Mouse (Mus musculus) G1E (cell line): ENCODE measurements around the gene Snap23. TPM values are rescaled to one million over a fixed set of nuclear protein-coding genes. Genes with fewer than 3 reads are reported as not detected.
"Not testable (repeated sequence)": the region's sequence is repeated elsewhere in the genome, so short reads cannot be mapped to it uniquely, and the experiment has no call there.

Experiments used
- ATAC-seq: 2 replicates; pipeline ENCODE4 v1.8.0; 2016; ENCODE audit warnings: mild to moderate bottlenecking; ENCODE audit not compliant: insufficient number of reproducible peaks, poor library complexity, low FRiP score, severe bottlenecking; ENCODE audit errors: extremely low read depth
- DNase-seq: peaks from one replicate; pipeline ENCODE4 v3.0.0; 2012; ENCODE audit warnings: low spot score
- H3K27me3 ChIP-seq: 2 replicates; pipeline ENCODE4 v1.6.1; 2012; ENCODE audit warnings: mild to moderate bottlenecking, low read length, inconsistent platforms; ENCODE audit not compliant: insufficient read depth
- H3K36me3 ChIP-seq: replicated peaks from 2 replicates; pipeline ENCODE3; 2012; ENCODE audit warnings: mild to moderate bottlenecking, inconsistent platforms
- H3K4me1 ChIP-seq: 2 replicates; pipeline ENCODE4 v1.6.1; 2012; ENCODE audit warnings: low read depth, low read length, inconsistent platforms, mixed read lengths; ENCODE audit not compliant: insufficient read depth
- H3K4me3 ChIP-seq: 2 replicates; pipeline ENCODE4 v1.5.1; 2012; ENCODE audit warnings: low read depth, mild to moderate bottlenecking, inconsistent platforms, low read length, moderate library complexity, mixed read lengths
- H3K9me3 ChIP-seq: replicated peaks from 2 replicates; pipeline ENCODE4 v1.6.1; 2012; ENCODE audit warnings: inconsistent platforms
- CTCF ChIP-seq: IDR thresholded peaks from 2 replicates; pipeline ENCODE4 v1.5.1; 2012; ENCODE audit warnings: low read depth, low read length, inconsistent platforms, mixed read lengths
- GATA1 ChIP-seq: IDR thresholded peaks from 2 replicates; pipeline ENCODE4 v1.6.1; 2012; ENCODE audit warnings: borderline replicate concordance, low read length, inconsistent platforms, mixed read lengths
- GATA2 ChIP-seq: IDR thresholded peaks from 2 replicates; pipeline ENCODE4 v1.6.1; 2012; ENCODE audit warnings: low read depth, low read length, inconsistent platforms, borderline replicate concordance
- POLR2AphosphoS5 ChIP-seq: IDR thresholded peaks from 2 replicates; pipeline ENCODE4 v1.6.1; 2012; ENCODE audit warnings: low read depth, low read length, inconsistent platforms; ENCODE audit not compliant: insufficient replicate concordance
- TAL1 ChIP-seq: conservative IDR thresholded peaks from 2 replicates; pipeline ENCODE4 v1.6.1; 2012; ENCODE audit warnings: low read depth, low read length, inconsistent platforms, mixed read lengths
- polyA plus RNA-seq: library from polyadenylated mRNA; stranded (reverse); fragments of >175 nt; gene quantifications from 2 replicates; pipeline ENCODE4 v1.2.3, GENCODE M21; 2012
- total RNA-seq, 2 experiments: library from RNA; stranded (forward) in 1 of 2; stranded (reverse) in 1 of 2; fragments of 200-1000 nt in 1 of 2; fragments of >200 nt in 1 of 2; fragmentation: Nextera tagmentation in 1 of 2; gene quantifications; 2 replicates each; pipeline ENCODE4 v1.2.3; 2014 to 2017

The Snap23 gene
- total and polyA plus RNA-seq, 3 experiments: 20.5 to 328 (median 242) TPM

GRCm38 (mm10) chr2:120563235-120563990 lies 4.1 kb upstream of the Snap23 start, which contains the start of gene Zfp106:
TSS of gene Zfp106 (minus strand) at chr2:120563843.
- peak within 1 kb of the TSS; percentile 99 for H3K4me3 ChIP-seq
- H3K9me3 ChIP-seq: no peaks in the 10 kb centered on the region
- no peak for TF ChIP-seq GATA1
- TF ChIP-seq POLR2AphosphoS5: no peak
- TF ChIP-seq TAL1: no peak
- no peak for TF ChIP-seq CTCF
- no peak for TF ChIP-seq GATA2
- peak; percentile 67 for ATAC-seq
- H3K4me1 ChIP-seq: peaks cover 58% of the 10 kb centered on the region
- peak; percentile 67 for DNase-seq
- H3K27me3 ChIP-seq: no peaks in the 10 kb centered on the region
- peaks cover 22% of the 10 kb centered on the region for H3K36me3 ChIP-seq

- peaks cover 62% of the 10 kb centered on the region for H3K4me1 ChIP-seq
- ATAC-seq, DNase-seq, H3K27me3 ChIP-seq, H3K4me3 ChIP-seq, H3K9me3 ChIP-seq: not testable (repeated sequence)
- peaks cover 21% of the 10 kb centered on the region for H3K36me3 ChIP-seq
Observed at GRCm38 (mm10) chr2:120564548-120565188, 2.8 kb upstream of the Snap23 start.

GRCm38 (mm10) chr2:120565363-120565762 lies 2.1 kb upstream of the Snap23 start:
- H3K27me3 ChIP-seq: no peaks in the 10 kb centered on the region
- ATAC-seq (peak; percentile 47), DNase-seq (no peak)
- no peaks in the 10 kb centered on the region for H3K9me3 ChIP-seq
- peaks cover 61% of the 10 kb centered on the region for H3K4me1 ChIP-seq
- TF ChIP-seq POLR2AphosphoS5 (no peak), CTCF (no peak), GATA1 (no peak), TAL1 (no peak), GATA2 (no peak)
- H3K36me3 ChIP-seq: peaks cover 17% of the 10 kb centered on the region
- H3K4me3 ChIP-seq: no peak overlapping the region

GRCm38 (mm10) chr2:120567798-120568320 lies 388 bp downstream of the Snap23 start:
- peaks cover 20% of the 10 kb centered on the region for H3K36me3 ChIP-seq
- no peaks in the 10 kb centered on the region for H3K27me3 ChIP-seq
- H3K4me1 ChIP-seq: peaks cover 61% of the 10 kb centered on the region
- DNase-seq: no peak
- TF ChIP-seq GATA1 (no peak), TAL1 (no peak), CTCF (no peak), POLR2AphosphoS5 (no peak), GATA2 (no peak)
- H3K9me3 ChIP-seq: no peaks in the 10 kb centered on the region
- peak overlapping the region; percentile 89 for H3K4me3 ChIP-seq
- 0 out of 2 replicates have a peak, but pooled peaks have one; percentile 9 for ATAC-seq

GRCm38 (mm10) chr2:120571081-120571480 lies 3.6 kb downstream of the Snap23 start:
- Histone ChIP-seq H3K36me3 (peaks cover 29% of the 10 kb centered on the region), H3K4me1 (peaks cover 72% of the 10 kb centered on the region), H3K4me3 (no peak overlapping the region), H3K9me3 (no peaks in the 10 kb centered on the region), H3K27me3 (no peaks in the 10 kb centered on the region)
- ATAC-seq (no peak), DNase-seq (no peak)
- TF ChIP-seq TAL1: no peak
- no peak for TF ChIP-seq POLR2AphosphoS5
- TF ChIP-seq CTCF: no peak
- no peak for TF ChIP-seq GATA2

- peaks cover 75% of the 10 kb centered on the region for H3K4me1 ChIP-seq
- not testable (repeated sequence) for ATAC-seq
Observed at GRCm38 (mm10) chr2:120572161-120572560, 4.7 kb downstream of the Snap23 start.

GRCm38 (mm10) chr2:120575121-120575520 lies 7.7 kb downstream of the Snap23 start:
- DNase-seq (no peak), ATAC-seq (no peak)
- TF ChIP-seq POLR2AphosphoS5: no peak
- TF ChIP-seq CTCF: no peak
- TF ChIP-seq GATA1: no peak
- no peak for TF ChIP-seq TAL1
- TF ChIP-seq GATA2: no peak
- Histone ChIP-seq H3K36me3 (peaks cover 40% of the 10 kb centered on the region), H3K4me1 (peaks cover 82% of the 10 kb centered on the region), H3K9me3 (no peaks in the 10 kb centered on the region), H3K27me3 (no peaks in the 10 kb centered on the region), H3K4me3 (no peak overlapping the region; the same call in 1 of the 2 replicates)

More at GRCm38 (mm10) chr2:120572161-120572560, 4.7 kb downstream of the Snap23 start:
- H3K27me3 ChIP-seq, H3K9me3 ChIP-seq, H3K4me3 ChIP-seq, DNase-seq: not testable (repeated sequence)
- peaks cover 29% of the 10 kb centered on the region for H3K36me3 ChIP-seq
